Mouse (Mus musculus): Measurements from ENCODE around the gene B3gnt8. TPM values are rescaled to one million over a fixed set of nuclear protein-coding genes. Genes with fewer than 3 reads are reported as not detected.

B3gnt8 gene
- total RNA-seq, 4 experiments from 2014 or later, result 0.54 to 1.6 (median 0.89) TPM

- DNase-seq (ENCODE audit: low spot score in 2 of 2), result peak; percentile 87 to 95
Observed at GRCm38 (mm10) chr7:25618865-25619721, 7.4 kb upstream of the B3gnt8 start, which contains the start of gene Dmac2. Gene Dmac2 (plus strand): TSS chr7:25619414.

- DNase-seq (ENCODE audit: low spot score in 2 of 2), result no peak
Observed at GRCm38 (mm10) chr7:25619722-25619991, 6.8 kb upstream of the B3gnt8 start.

- no peak for DNase-seq (ENCODE audit: low spot score in 2 of 2)
Observed at GRCm38 (mm10) chr7:25620101-25620500, 6.4 kb upstream of the B3gnt8 start.

GRCm38 (mm10) chr7:25620751-25621150, 5.7 kb upstream of the B3gnt8 start:
- DNase-seq (ENCODE audit: low spot score in 2 of 2), result no peak

- DNase-seq (ENCODE audit: low spot score in 2 of 2), result no peak
Observed at GRCm38 (mm10) chr7:25623857-25624370, 2.5 kb upstream of the B3gnt8 start.

- no peak for DNase-seq (ENCODE audit: low spot score in 2 of 2)
Observed at GRCm38 (mm10) chr7:25624851-25625250, 1.6 kb upstream of the B3gnt8 start.

- DNase-seq (ENCODE audit: low spot score in 2 of 2), result no peak
Observed at GRCm38 (mm10) chr7:25625594-25626250, 732 bp upstream of the B3gnt8 start.

- no peak for DNase-seq (ENCODE audit: low spot score in 2 of 2)
Observed at GRCm38 (mm10) chr7:25627431-25628322, 1.2 kb downstream of the B3gnt8 start.

GRCm38 (mm10) chr7:25628323-25628620, 1.8 kb downstream of the B3gnt8 start:
- no peak for DNase-seq (ENCODE audit: low spot score in 2 of 2)

- no peak for DNase-seq (ENCODE audit: low spot score in 2 of 2)
Observed at GRCm38 (mm10) chr7:25632679-25633078, 6.2 kb downstream of the B3gnt8 start.

GRCm38 (mm10) chr7:25636373-25636772, 9.9 kb downstream of the B3gnt8 start:
- DNase-seq (ENCODE audit: low spot score in 2 of 2), result no peak

- no peak for DNase-seq (ENCODE audit: low spot score in 2 of 2)
Observed at GRCm38 (mm10) chr7:25637099-25637498, 10.6 kb downstream of the B3gnt8 start.

GRCm38 (mm10) chr7:25639754-25640153, 13.3 kb downstream of the B3gnt8 start:
- DNase-seq (ENCODE audit: low spot score in 2 of 2), result peak in 1 of 2 experiments; percentile 78

- DNase-seq (ENCODE audit: low spot score in 2 of 2), result no peak
Observed at GRCm38 (mm10) chr7:25644136-25644535, 17.7 kb downstream of the B3gnt8 start.

GRCm38 (mm10) chr7:25644631-25645030, 18.2 kb downstream of the B3gnt8 start:
- DNase-seq (ENCODE audit: low spot score in 2 of 2), result no peak

- DNase-seq (ENCODE audit: low spot score in 2 of 2), result no peak
Observed at GRCm38 (mm10) chr7:25645074-25645473, 18.6 kb downstream of the B3gnt8 start.

- DNase-seq (ENCODE audit: low spot score in 2 of 2), result no peak
Observed at GRCm38 (mm10) chr7:25647574-25648123, 21.2 kb downstream of the B3gnt8 start.

GRCm38 (mm10) chr7:25649839-25650238, 23.4 kb downstream of the B3gnt8 start:
- DNase-seq (ENCODE audit: low spot score in 2 of 2), result no peak

- no peak for DNase-seq (ENCODE audit: low spot score in 2 of 2)
Observed at GRCm38 (mm10) chr7:25651281-25651680, 24.8 kb downstream of the B3gnt8 start.

GRCm38 (mm10) chr7:25652244-25652759, 25.8 kb downstream of the B3gnt8 start:
- DNase-seq (ENCODE audit: low spot score in 2 of 2), result no peak

All from left cerebral cortex, adult 8-10 months (tissue).